Mouse (Mus musculus) monocyte, adult 2 months (primary cell): ENCODE data around the gene 9530003J23Rik.

Experiments used
- DNase-seq, 2 experiments: peaks; one replicate each; pipeline ENCODE4 v3.0.0; 2022; ENCODE audit warnings: low spot score in 2 of 2, low read depth in 1 of 2

Gene 9530003J23Rik

GRCm38 (mm10) chr10:117185399-117186089 lies 53.0 kb downstream of the 9530003J23Rik start:
- no peak for DNase-seq
